Mouse (Mus musculus) urinary bladder, postnatal 25 days (tissue): ENCODE results near the gene Ociad1.

Experiments used
- DNase-seq: peaks from one replicate; pipeline ENCODE4 v3.0.0; 2022; ENCODE audit warnings: low spot score

The Ociad1 gene

GRCm38 (mm10) chr5:73339779-73340722, 47.5 kb downstream of the Ociad1 start:
- no peak for DNase-seq

- no peak for DNase-seq
Measured at GRCm38 (mm10) chr5:73340723-73341235, 48.2 kb downstream of the Ociad1 start, which contains the start of gene Ociad2. TSS of gene Ociad2 (minus strand) at chr5:73341028.

GRCm38 (mm10) chr5:73342701-73343355, 50.2 kb downstream of the Ociad1 start:
- no peak for DNase-seq

GRCm38 (mm10) chr5:73344310-73344709, 51.7 kb downstream of the Ociad1 start:
- DNase-seq, result peak; percentile 40

- no peak for DNase-seq
Measured at GRCm38 (mm10) chr5:73345254-73345653, 52.7 kb downstream of the Ociad1 start.

- DNase-seq, result no peak
Measured at GRCm38 (mm10) chr5:73349514-73349913, 56.9 kb downstream of the Ociad1 start.

GRCm38 (mm10) chr5:73351796-73352195, 59.2 kb downstream of the Ociad1 start:
- no peak for DNase-seq

- no peak for DNase-seq
Measured at GRCm38 (mm10) chr5:73353519-73353918, 60.9 kb downstream of the Ociad1 start.

- DNase-seq, result no peak
Measured at GRCm38 (mm10) chr5:73353978-73354377, 61.4 kb downstream of the Ociad1 start.

- no peak for DNase-seq
Measured at GRCm38 (mm10) chr5:73355393-73355792, 62.8 kb downstream of the Ociad1 start.

- no peak for DNase-seq
Measured at GRCm38 (mm10) chr5:73359134-73359751, 66.7 kb downstream of the Ociad1 start.

- no peak for DNase-seq
Measured at GRCm38 (mm10) chr5:73359752-73360141, 67.2 kb downstream of the Ociad1 start.

GRCm38 (mm10) chr5:73360240-73360639, 67.7 kb downstream of the Ociad1 start:
- DNase-seq, result no peak

GRCm38 (mm10) chr5:73362338-73362737, 69.8 kb downstream of the Ociad1 start:
- DNase-seq, result no peak

- DNase-seq, result no peak
Measured at GRCm38 (mm10) chr5:73362791-73363190, 70.2 kb downstream of the Ociad1 start.
